In genomic region chr1:144319406-144319805, GRCm38 (mm10) we compare ENCODE assay signal across 23 mouse cellular contexts.
DNase-seq lines count a peak whose midpoint lies in the region; ATAC-seq and TF ChIP-seq lines count a peak whose summit lies in the region.
"Had no signal": no experiment of that assay in that cellular context is flagged by ENCODE, and none has a peak within 500 bp of the region (broad histone marks: within the 10 kb centered on the region; RNA-seq: fewer than 3 reads in every experiment).

No protein-coding gene starts in this region.

- intact Hi-C loops in gastrocnemius, postnatal 14 days (cut with DNase I; ENCODE audit: low total_unique reads) = no loop called here

- no peaks in the 10 kb centered on the region for H3K27me3 ChIP-seq in heart, embryonic 11.5 days (ENCODE audit: control insufficient read depth, insufficient read depth, low read length)
- no peaks in the 10 kb centered on the region for H3K27me3 ChIP-seq in liver, embryonic 16.5 days (ENCODE audit: control insufficient read depth, insufficient read depth, low read depth, low read length)
- no peaks in the 10 kb centered on the region for H3K27me3 ChIP-seq in liver, embryonic 12.5 days (replicated peaks)
- H3K27me3 ChIP-seq in CH12.LX (replicated peaks) = no peaks in the 10 kb centered on the region
- H3K27me3 ChIP-seq: forebrain, embryonic 13.5 days; liver, embryonic 13.5 days; megakaryocyte, embryonic 14.5 days; stomach, embryonic 15.5 days had no signal

- H3K9me3 ChIP-seq in heart, embryonic 11.5 days (replicated peaks; ENCODE audit: control insufficient read depth, low read length) = no peaks in the 10 kb centered on the region
- H3K9me3 ChIP-seq in liver, embryonic 16.5 days (replicated peaks; ENCODE audit: control insufficient read depth, low read length) = no peaks in the 10 kb centered on the region
- no peaks in the 10 kb centered on the region for H3K9me3 ChIP-seq in liver, embryonic 12.5 days (replicated peaks)
- no peaks in the 10 kb centered on the region for H3K9me3 ChIP-seq in CH12.LX (replicated peaks; ENCODE audit: low read length)
- H3K9me3 ChIP-seq: forebrain, embryonic 13.5 days; G1E; liver, embryonic 13.5 days; megakaryocyte, embryonic 14.5 days; stomach, embryonic 15.5 days had no signal

- no peak overlapping the region for H3K4me2 ChIP-seq in heart, embryonic 11.5 days
- H3K4me2 ChIP-seq in liver, embryonic 16.5 days (ENCODE audit: low read depth, low read length) = no peak overlapping the region
- no peak overlapping the region for H3K4me2 ChIP-seq in liver, embryonic 12.5 days
- H3K4me2 ChIP-seq in CH12.LX (ENCODE audit: insufficient read depth, low read depth, poor library complexity, severe bottlenecking) = no peak overlapping the region
- H3K4me2 ChIP-seq: forebrain, embryonic 13.5 days; liver, embryonic 13.5 days; stomach, embryonic 15.5 days had no signal

- no peak for ATAC-seq in heart, embryonic 11.5 days (replicated peaks; ENCODE audit: insufficient number of reproducible peaks, low FRiP score, low TSS enrichment)
- ATAC-seq in liver, embryonic 16.5 days (ENCODE audit: low read depth) = peak; percentile 24; the same call in 1 of the 2 replicates
- no peak for ATAC-seq in liver, embryonic 12.5 days
- ATAC-seq: CD4-positive, CD25-positive, alpha-beta regulatory T cell, adult 4 months; forebrain, embryonic 13.5 days; hindbrain, embryonic 16.5 days; intestine, embryonic 16.5 days had no signal

- no peak overlapping the region for H3K27ac ChIP-seq in heart, embryonic 11.5 days (ENCODE audit: low read depth, low read length)
- H3K27ac ChIP-seq in liver, embryonic 16.5 days (ENCODE audit: low read length) = no peak overlapping the region
- no peak overlapping the region for H3K27ac ChIP-seq in liver, embryonic 12.5 days
- H3K27ac ChIP-seq in CH12.LX (ENCODE audit: insufficient read depth, low read depth) (no peak overlapping the region), macrophage (peak overlapping the region; percentile 69; the same call in 1 of the 2 replicates)
- H3K27ac ChIP-seq: forebrain, embryonic 13.5 days; liver, embryonic 13.5 days; stomach, embryonic 15.5 days had no signal

- H3K36me3 ChIP-seq in heart, embryonic 11.5 days (ENCODE audit: control insufficient read depth, insufficient read depth, low read length) = no peaks in the 10 kb centered on the region
- no peaks in the 10 kb centered on the region for H3K36me3 ChIP-seq in liver, embryonic 16.5 days (ENCODE audit: control insufficient read depth, insufficient read depth)
- H3K36me3 ChIP-seq in liver, embryonic 12.5 days = no peaks in the 10 kb centered on the region
- H3K36me3 ChIP-seq in CH12.LX (replicated peaks in 1 of 2; ENCODE audit: control insufficient read depth in 1 of 2, insufficient read depth in 1 of 2, low read length in 1 of 2) = no peaks in the 10 kb centered on the region
- H3K36me3 ChIP-seq in macrophage (ENCODE audit: inconsistent target) = no peaks in the 10 kb centered on the region
- H3K36me3 ChIP-seq: G1E; liver, embryonic 13.5 days; stomach, embryonic 15.5 days had no signal

- peak; percentile 89 for DNase-seq in heart, adult 11 months
- DNase-seq in CH12.LX (ENCODE audit: extremely low read depth) = no peak
- no peak for DNase-seq in left cerebral cortex, adult 11 months (ENCODE audit: low spot score)
- no peak for DNase-seq in gastrocnemius, postnatal 14 days
- DNase-seq: cerebellum, adult 9-10 months; gastrocnemius, postnatal 10 days; heart, postnatal 4 days; left cerebral cortex, postnatal 4 days; liver, embryonic 13.5 days; midbrain, embryonic 14.5 days; thymus, adult 2 months had no signal

- no peak for TF ChIP-seq EP300 in CH12.LX (IDR thresholded peaks at IDR 0.05; ENCODE audit: low read length)

- H3K79me2 ChIP-seq in CH12.LX (replicated peaks; ENCODE audit: control insufficient read depth, extremely low read depth, insufficient read depth, poor library complexity, severe bottlenecking) (no peaks in the 10 kb centered on the region), macrophage (ENCODE audit: inconsistent target) (no peaks in the 10 kb centered on the region)

- no peak overlapping the region for H3K9ac ChIP-seq in heart, embryonic 11.5 days (ENCODE audit: low read depth, low read length)
- no peak overlapping the region for H3K9ac ChIP-seq in liver, embryonic 16.5 days (ENCODE audit: low read depth, low read length)
- no peak overlapping the region for H3K9ac ChIP-seq in liver, embryonic 12.5 days
- no peak overlapping the region for H3K9ac ChIP-seq in CH12.LX (ENCODE audit: insufficient read depth, low read depth)
- H3K9ac ChIP-seq: forebrain, embryonic 13.5 days; liver, embryonic 13.5 days; stomach, embryonic 15.5 days had no signal

- TF ChIP-seq CTCF in CH12.LX (conservative IDR thresholded peaks at IDR 0.05 in 1 of 2, IDR thresholded peaks at IDR 0.05 in 1 of 2; ENCODE audit: low read depth in 2 of 2, low read length in 2 of 2) = no peak

- in situ Hi-C loops in CH12.LX (cut with MboI; ENCODE audit: low pct_ligation_motif_present, low pct_unique_long_range_greater_than_20kb, low sequenced_read_pairs) = no loop called here

- 77% methylated on average over 6 of the region's 6 CpGs for WGBS in heart, embryonic 11.5 days (ENCODE audit: insufficient replicate concordance)
- WGBS in liver, embryonic 16.5 days (ENCODE audit: insufficient replicate concordance) = 50% methylated on average over 6 of the region's 6 CpGs
- WGBS in liver, embryonic 12.5 days (ENCODE audit: insufficient replicate concordance) = 57% methylated on average over 6 of the region's 6 CpGs
- 45% methylated on average over 6 of the region's 6 CpGs for WGBS in macrophage (ENCODE audit: missing documents)

- TF ChIP-seq RAD21 in CH12.LX (IDR thresholded peaks at IDR 0.05; ENCODE audit: low read depth, low read length) = no peak

- H3K4me1 ChIP-seq in heart, embryonic 11.5 days (ENCODE audit: control insufficient read depth, insufficient read depth, low read length) = no peaks in the 10 kb centered on the region
- no peaks in the 10 kb centered on the region for H3K4me1 ChIP-seq in liver, embryonic 16.5 days (ENCODE audit: control insufficient read depth, low read depth, low read length)
- peaks cover 16% of the 10 kb centered on the region; the same call in 1 of the 2 replicates for H3K4me1 ChIP-seq in liver, embryonic 12.5 days
- H3K4me1 ChIP-seq in CH12.LX (ENCODE audit: control insufficient read depth in 1 of 2, insufficient read depth in 2 of 2) = peaks cover 4 to 17% of the 10 kb centered on the region in 2 experiments; a peak in 3 of 4 replicates
- H3K4me1 ChIP-seq: forebrain, embryonic 13.5 days; stomach, embryonic 15.5 days had no signal

- no peak for TF ChIP-seq POLR2A in CH12.LX (IDR thresholded peaks at IDR 0.05; ENCODE audit: low read depth, low read length)

- no peak overlapping the region for H3K4me3 ChIP-seq in heart, embryonic 11.5 days (ENCODE audit: low read depth, low read length)
- H3K4me3 ChIP-seq in liver, embryonic 16.5 days (ENCODE audit: low read depth, low read length) = no peak overlapping the region
- H3K4me3 ChIP-seq in liver, embryonic 12.5 days = no peak overlapping the region
- no peak overlapping the region for H3K4me3 ChIP-seq in CH12.LX (replicated peaks in 1 of 3; ENCODE audit: low read depth in 2 of 3, low read length in 2 of 3, poor library complexity in 1 of 3)
- H3K4me3 ChIP-seq in macrophage (ENCODE audit: inconsistent target) = no peak overlapping the region
- H3K4me3 ChIP-seq: forebrain, embryonic 13.5 days; liver, embryonic 13.5 days; megakaryocyte, embryonic 14.5 days; myocyte; stomach, embryonic 15.5 days had no signal

- dilution Hi-C loops in CH12.LX (cut with MboI; ENCODE audit: extremely low pct_ligation_motif_present, extremely low pct_unique_long_range_greater_than_20kb, low sequenced_read_pairs) = no loop called here

TF ChIP-seq in CH12.LX, 34 proteins besides CTCF, POLR2A, EP300 and RAD21:
- TF ChIP-seq MAFK (IDR thresholded peaks at IDR 0.05; ENCODE audit: insufficient replicate concordance, low read length) = 0 out of 2 replicates have a peak, but pooled peaks have one; percentile 35
- peak; percentile 78; the same call in 1 of the 2 replicates for TF ChIP-seq MYC (IDR thresholded peaks at IDR 0.05; ENCODE audit: low read depth, low read length)
- TF ChIP-seq MXI1 (IDR thresholded peaks at IDR 0.05; ENCODE audit: low read depth, low read length) = no peak
- peak; percentile 81; the same call in 1 of the 2 replicates for TF ChIP-seq MAX (IDR thresholded peaks at IDR 0.05; ENCODE audit: low read length)
